Mouse (Mus musculus): ENCODE results near the gene Exph5.

The Exph5 gene

DNA sequence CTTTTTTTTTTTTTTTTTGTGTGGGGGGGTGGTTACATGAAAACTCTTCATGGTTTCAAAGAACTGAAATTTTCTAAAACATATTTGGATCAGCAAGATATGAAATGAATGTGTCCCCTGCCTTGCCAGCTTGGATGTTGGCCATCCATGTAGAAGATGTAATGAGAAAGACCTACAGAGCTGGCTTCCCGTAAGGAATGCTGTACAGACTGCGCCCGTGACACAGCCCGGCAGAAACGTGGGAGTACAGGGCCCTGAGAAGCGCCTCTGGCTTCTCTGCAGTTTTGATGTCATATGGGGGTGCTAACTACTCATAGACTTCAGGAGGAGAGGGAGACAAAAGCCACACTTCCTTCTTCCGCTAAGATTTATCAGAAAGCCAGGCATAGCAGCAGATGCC lies 38.1 kb downstream of the Exph5 start:
- Histone ChIP-seq H3K27me3 (ENCODE audit: insufficient read depth, low read length) (peaks cover 6% of the 10 kb centered on the region; the same call in 1 of the 2 replicates), H3K4me1 (replicated peaks; ENCODE audit: low read depth, low read length) (peaks cover 13% of the 10 kb centered on the region), H3K4me3 (replicated peaks; ENCODE audit: low read length) (no peak overlapping the region), H3K36me3 (ENCODE audit: insufficient read depth, low read length) (no peaks in the 10 kb centered on the region), H3K9me3 (ENCODE audit: low read length) (no peaks in the 10 kb centered on the region)
- TF ChIP-seq CTCF (conservative IDR thresholded peaks at IDR 0.05; ENCODE audit: low read length) (no peak), NANOG (IDR thresholded peaks at IDR 0.05; ENCODE audit: borderline replicate concordance, low read length) (no peak), POU5F1 (IDR thresholded peaks at IDR 0.05; ENCODE audit: borderline replicate concordance, low read length) (no peak)

DNA sequence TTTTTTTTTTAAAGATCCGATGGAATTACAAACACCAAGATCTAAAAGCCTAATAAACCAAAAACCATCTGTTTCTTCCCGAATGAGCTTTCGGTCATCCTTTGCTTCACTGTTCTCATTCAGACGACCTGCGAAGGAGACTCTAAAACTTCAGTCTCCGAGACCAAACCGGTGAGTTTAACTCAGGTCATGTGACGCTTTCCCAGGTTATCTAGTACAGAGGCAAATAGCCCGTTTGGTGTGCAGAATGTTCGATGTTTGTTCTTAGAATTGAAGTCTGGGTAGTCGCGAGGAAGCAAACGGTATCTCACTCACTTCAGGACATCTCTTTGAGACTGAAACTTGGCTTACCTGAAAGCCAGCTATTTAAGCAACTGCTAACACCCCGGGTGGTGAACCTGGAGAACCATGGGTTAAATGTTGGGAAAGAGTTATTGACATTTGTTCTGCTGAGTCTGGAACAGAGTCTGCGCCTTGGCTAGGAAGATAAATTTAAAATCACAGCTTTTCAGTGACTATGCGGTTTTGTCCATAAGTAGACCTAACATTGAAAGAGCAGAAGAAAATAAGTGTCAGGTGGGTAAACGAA lies 39.0 kb downstream of the Exph5 start:
- TF ChIP-seq NANOG (IDR thresholded peaks at IDR 0.05; ENCODE audit: borderline replicate concordance, low read length) (no peak), CTCF (conservative IDR thresholded peaks at IDR 0.05; ENCODE audit: low read length) (no peak), POU5F1 (IDR thresholded peaks at IDR 0.05; ENCODE audit: borderline replicate concordance, low read length) (no peak)
- H3K4me3 ChIP-seq (replicated peaks; ENCODE audit: low read length): 0 out of 2 replicates have a peak overlapping the region, but pooled peaks have one; percentile 30
- peaks cover 13% of the 10 kb centered on the region for H3K4me1 ChIP-seq (replicated peaks; ENCODE audit: low read depth, low read length)
- H3K9me3 ChIP-seq (ENCODE audit: low read length): no peaks in the 10 kb centered on the region
- no peaks in the 10 kb centered on the region for H3K36me3 ChIP-seq (ENCODE audit: insufficient read depth, low read length)
- peaks cover 6% of the 10 kb centered on the region; the same call in 1 of the 2 replicates for H3K27me3 ChIP-seq (ENCODE audit: insufficient read depth, low read length)

DNA sequence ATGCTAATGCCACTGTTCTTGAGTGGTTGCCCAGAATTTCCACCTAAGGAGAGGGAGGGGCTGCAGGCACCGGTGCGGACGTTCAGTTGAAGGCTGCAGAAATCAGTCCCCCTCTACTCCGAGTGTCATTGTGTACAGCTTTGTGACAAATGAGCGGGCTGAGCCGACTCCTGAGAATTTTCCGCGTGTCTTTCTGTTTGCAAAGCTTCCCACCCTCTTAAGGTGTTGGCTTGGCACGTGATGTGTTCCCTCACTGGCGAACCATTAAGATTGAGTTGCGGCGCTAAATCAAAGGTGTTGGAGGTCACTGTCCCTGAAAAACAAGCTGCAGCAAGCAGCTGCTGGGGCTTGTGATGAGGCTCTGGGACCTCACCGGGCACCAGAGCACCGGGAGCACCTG lies 39.5 kb downstream of the Exph5 start:
- H3K27me3 ChIP-seq (ENCODE audit: insufficient read depth, low read length): peaks cover 6% of the 10 kb centered on the region; the same call in 1 of the 2 replicates
- no peaks in the 10 kb centered on the region for H3K9me3 ChIP-seq (ENCODE audit: low read length)
- TF ChIP-seq NANOG (IDR thresholded peaks at IDR 0.05; ENCODE audit: borderline replicate concordance, low read length): no peak
- H3K4me3 ChIP-seq (replicated peaks; ENCODE audit: low read length): peak overlapping the region; percentile 30; the same call in 1 of the 2 replicates
- H3K4me1 ChIP-seq (replicated peaks; ENCODE audit: low read depth, low read length): peaks cover 13% of the 10 kb centered on the region
- H3K36me3 ChIP-seq (ENCODE audit: insufficient read depth, low read length): no peaks in the 10 kb centered on the region

DNA sequence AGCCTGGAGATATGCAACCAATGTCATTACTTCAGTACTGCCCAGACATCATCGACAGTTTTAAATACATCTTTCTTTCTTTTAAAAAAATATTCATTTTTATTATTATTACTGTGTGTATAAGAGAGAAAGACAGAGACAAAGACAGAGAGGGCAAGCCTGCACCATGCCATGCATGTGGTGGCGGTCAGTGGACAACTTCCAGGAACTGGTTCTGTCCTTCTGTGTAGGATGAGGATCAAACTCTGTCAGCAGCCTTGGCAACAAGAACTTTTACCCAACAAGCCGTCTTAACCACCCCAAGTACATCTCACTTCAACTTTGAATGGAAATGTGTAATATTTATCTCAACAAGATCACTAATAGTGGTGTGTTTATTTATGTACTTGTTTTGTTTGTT lies 40.5 kb downstream of the Exph5 start:
- TF ChIP-seq POU5F1 (IDR thresholded peaks at IDR 0.05; ENCODE audit: borderline replicate concordance, low read length): no peak
- no peak for TF ChIP-seq CTCF (conservative IDR thresholded peaks at IDR 0.05; ENCODE audit: low read length)
- no peak for TF ChIP-seq NANOG (IDR thresholded peaks at IDR 0.05; ENCODE audit: borderline replicate concordance, low read length)

DNA sequence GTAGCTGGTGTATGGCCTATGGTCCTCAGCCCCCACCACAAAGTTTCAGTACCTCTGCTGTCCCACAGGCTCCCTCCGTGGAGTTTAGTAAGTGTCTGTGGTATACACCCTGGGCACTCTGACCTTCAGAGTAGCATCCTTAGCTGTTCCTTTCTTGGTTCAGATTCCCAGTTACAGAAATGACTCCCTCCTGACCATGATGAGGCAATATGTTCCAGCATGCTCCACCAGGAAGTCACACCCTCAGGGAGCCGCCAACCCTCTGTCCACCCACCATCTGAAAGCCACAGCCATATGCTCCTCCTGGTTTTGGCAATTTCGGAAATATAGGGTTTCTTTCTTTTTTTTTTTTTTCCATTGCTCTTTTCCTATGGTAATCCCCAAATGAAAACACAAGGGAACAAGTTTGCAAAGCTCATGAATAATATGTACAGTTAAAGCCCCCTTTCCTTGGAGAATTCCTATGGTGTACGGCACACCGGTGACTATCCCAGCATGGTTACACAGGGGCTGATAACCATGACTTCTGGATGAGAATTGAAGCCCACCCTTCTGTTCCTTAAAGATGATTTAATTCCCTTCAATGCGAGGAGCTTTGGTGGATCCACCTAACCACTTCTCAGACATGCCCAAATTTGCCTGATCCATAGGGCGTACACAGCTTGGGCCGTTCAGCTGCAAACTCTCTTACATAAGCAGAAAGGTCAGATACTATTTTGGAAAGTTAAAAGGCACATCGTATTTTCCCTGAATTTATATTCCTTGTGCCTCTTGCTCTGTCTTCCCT lies 43.4 kb downstream of the Exph5 start:
- H3K4me3 ChIP-seq (replicated peaks; ENCODE audit: low read length): no peak overlapping the region
- no peaks in the 10 kb centered on the region for H3K36me3 ChIP-seq (ENCODE audit: insufficient read depth, low read length)
- no peak for TF ChIP-seq NANOG (IDR thresholded peaks at IDR 0.05; ENCODE audit: borderline replicate concordance, low read length)
- no peak for TF ChIP-seq POU5F1 (IDR thresholded peaks at IDR 0.05; ENCODE audit: borderline replicate concordance, low read length)
- TF ChIP-seq CTCF (conservative IDR thresholded peaks at IDR 0.05; ENCODE audit: low read length): no peak
- peaks cover 6% of the 10 kb centered on the region for H3K27me3 ChIP-seq (ENCODE audit: insufficient read depth, low read length)
- peaks cover 13% of the 10 kb centered on the region for H3K4me1 ChIP-seq (replicated peaks; ENCODE audit: low read depth, low read length)
- H3K9me3 ChIP-seq (ENCODE audit: low read length): no peaks in the 10 kb centered on the region

More for the DNA sequence above, 40.5 kb downstream of the Exph5 start:
- Histone ChIP-seq H3K4me1 (replicated peaks; ENCODE audit: low read depth, low read length) (peaks cover 13% of the 10 kb centered on the region), H3K27me3 (ENCODE audit: insufficient read depth, low read length) (peaks cover 6% of the 10 kb centered on the region; the same call in 1 of the 2 replicates), H3K36me3 (ENCODE audit: insufficient read depth, low read length) (no peaks in the 10 kb centered on the region), H3K4me3 (replicated peaks; ENCODE audit: low read length) (no peak overlapping the region), H3K9me3 (ENCODE audit: low read length) (no peaks in the 10 kb centered on the region)

DNA sequence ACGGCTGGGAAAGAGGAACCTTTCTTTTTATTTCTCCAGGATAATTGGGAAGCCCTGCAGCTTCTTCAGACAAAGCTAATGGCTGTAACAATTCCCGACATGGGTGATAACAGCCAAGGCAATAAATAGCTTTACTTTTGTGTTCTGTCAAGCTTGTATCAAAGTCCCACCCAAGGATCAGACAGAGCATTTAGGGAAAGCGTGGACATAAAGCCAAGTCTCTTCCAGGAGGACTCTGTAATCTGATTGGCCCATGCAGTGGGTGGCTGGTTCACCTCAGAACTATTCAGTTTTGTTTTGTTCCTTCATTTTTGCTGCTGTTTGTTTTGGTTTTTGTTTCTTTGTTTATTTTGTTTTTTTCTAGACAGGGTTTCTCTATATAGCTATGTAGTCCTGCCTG lies 44.3 kb downstream of the Exph5 start:
- Histone ChIP-seq H3K27me3 (ENCODE audit: insufficient read depth, low read length) (peaks cover 6% of the 10 kb centered on the region), H3K9me3 (ENCODE audit: low read length) (no peaks in the 10 kb centered on the region), H3K4me1 (replicated peaks; ENCODE audit: low read depth, low read length) (peaks cover 7% of the 10 kb centered on the region), H3K36me3 (ENCODE audit: insufficient read depth, low read length) (no peaks in the 10 kb centered on the region), H3K4me3 (replicated peaks; ENCODE audit: low read length) (no peak overlapping the region)
- TF ChIP-seq CTCF (conservative IDR thresholded peaks at IDR 0.05; ENCODE audit: low read length): no peak
- TF ChIP-seq POU5F1 (IDR thresholded peaks at IDR 0.05; ENCODE audit: borderline replicate concordance, low read length): no peak
- TF ChIP-seq NANOG (IDR thresholded peaks at IDR 0.05; ENCODE audit: borderline replicate concordance, low read length): no peak

DNA sequence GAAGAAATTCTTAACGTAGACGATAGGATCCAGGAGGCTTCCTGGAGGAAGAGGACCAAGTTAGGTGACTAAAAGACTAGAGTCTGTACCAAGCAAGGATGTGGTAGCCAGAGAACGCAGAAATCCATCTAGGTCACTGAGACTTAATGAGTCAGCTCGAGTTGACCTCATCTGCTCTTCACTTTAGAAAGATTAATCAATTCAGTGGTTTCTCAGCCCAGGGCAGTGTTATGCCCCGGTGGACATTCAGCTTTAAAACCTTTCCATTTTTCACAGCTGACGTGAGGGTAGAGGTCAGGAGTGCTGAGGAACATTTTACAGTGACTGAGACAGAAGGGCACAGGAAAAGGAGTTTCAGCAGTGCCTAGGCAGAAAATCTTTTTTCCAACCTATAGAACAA lies 44.9 kb downstream of the Exph5 start:
- H3K9me3 ChIP-seq (ENCODE audit: low read length): no peaks in the 10 kb centered on the region
- no peaks in the 10 kb centered on the region; the same call in 1 of the 2 replicates for H3K27me3 ChIP-seq (ENCODE audit: insufficient read depth, low read length)
- TF ChIP-seq POU5F1 (IDR thresholded peaks at IDR 0.05; ENCODE audit: borderline replicate concordance, low read length) (no peak), CTCF (conservative IDR thresholded peaks at IDR 0.05; ENCODE audit: low read length) (no peak), NANOG (IDR thresholded peaks at IDR 0.05; ENCODE audit: borderline replicate concordance, low read length) (no peak)
- no peak overlapping the region for H3K4me3 ChIP-seq (replicated peaks; ENCODE audit: low read length)
- peaks cover under 1% of the 10 kb centered on the region for H3K4me1 ChIP-seq (replicated peaks; ENCODE audit: low read depth, low read length)
- no peaks in the 10 kb centered on the region for H3K36me3 ChIP-seq (ENCODE audit: insufficient read depth, low read length)

DNA sequence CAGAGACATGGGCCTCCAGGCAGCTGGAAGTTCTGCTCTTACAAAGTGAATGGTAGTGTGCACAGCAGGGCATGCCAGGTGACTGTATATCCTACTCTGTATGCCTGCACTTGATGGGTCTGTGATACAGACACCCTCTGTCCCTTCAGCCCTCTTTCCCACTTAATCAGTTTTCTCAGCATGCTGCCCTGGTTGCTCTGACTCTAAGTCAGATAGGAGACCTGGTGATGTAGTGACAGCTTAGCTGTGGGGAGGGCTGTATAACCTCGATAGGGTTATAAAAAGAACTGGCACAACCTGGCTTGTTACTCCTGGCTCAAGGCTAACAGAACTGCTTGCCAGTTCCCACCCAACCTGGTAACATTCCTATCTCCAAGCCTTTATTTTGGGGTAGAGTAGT lies 47.7 kb downstream of the Exph5 start:
- Histone ChIP-seq H3K9me3 (ENCODE audit: low read length) (no peaks in the 10 kb centered on the region), H3K27me3 (ENCODE audit: insufficient read depth, low read length) (no peaks in the 10 kb centered on the region; the same call in 1 of the 2 replicates), H3K4me3 (replicated peaks; ENCODE audit: low read length) (no peak overlapping the region), H3K36me3 (ENCODE audit: insufficient read depth, low read length) (no peaks in the 10 kb centered on the region), H3K4me1 (replicated peaks; ENCODE audit: low read depth, low read length) (no peaks in the 10 kb centered on the region)
- TF ChIP-seq NANOG (IDR thresholded peaks at IDR 0.05; ENCODE audit: borderline replicate concordance, low read length): no peak
- no peak for TF ChIP-seq CTCF (conservative IDR thresholded peaks at IDR 0.05; ENCODE audit: low read length)
- no peak for TF ChIP-seq POU5F1 (IDR thresholded peaks at IDR 0.05; ENCODE audit: borderline replicate concordance, low read length)

Data from E14TG2a.4 (cell line).